ENCODE assay signal across 8 mouse cellular contexts in genomic region chr7:45522194-45522752, GRCm38 (mm10). TPM values are rescaled to one million over a fixed set of nuclear protein-coding genes. Genes with fewer than 3 reads are reported as not detected.
DNase-seq lines count a peak whose midpoint lies in the region; ATAC-seq and TF ChIP-seq lines count a peak whose summit lies in the region.

No protein-coding gene starts in this region.

- 61% methylated on average over 16 of the region's 16 CpGs for WGBS in kidney, embryonic 14.5 days
- 57% methylated on average over 16 of the region's 16 CpGs for WGBS in hindbrain, embryonic 14.5 days
- WGBS in midbrain, embryonic 15.5 days = 58% methylated on average over 16 of the region's 16 CpGs

- ATAC-seq in kidney, embryonic 14.5 days (ENCODE audit: low FRiP score, low TSS enrichment) = no peak; the same call in 1 of the 2 replicates
- no peak for ATAC-seq in hindbrain, embryonic 14.5 days (ENCODE audit: low FRiP score)
- ATAC-seq in midbrain, embryonic 15.5 days (replicated peaks) = no peak
- ATAC-seq in activated CD4-positive, CD25-positive, alpha-beta regulatory T cell, adult 4 months = no peak

- TF ChIP-seq POLR2A in cortical plate, adult 2 months (IDR thresholded peaks at IDR 0.05; ENCODE audit: extremely low read depth, insufficient read depth, low read length) = no peak

- no peak overlapping the region for H3K27ac ChIP-seq in kidney, embryonic 14.5 days (ENCODE audit: low read depth, low read length)
- no peak overlapping the region for H3K27ac ChIP-seq in cortical plate, adult 2 months (ENCODE audit: insufficient read depth, low read length)
- H3K27ac ChIP-seq in hindbrain, embryonic 14.5 days = no peak overlapping the region; the same call in 1 of the 2 replicates
- peak overlapping the region; percentile 85; the same call in 1 of the 2 replicates for H3K27ac ChIP-seq in midbrain, embryonic 15.5 days

- peaks cover 21% of the 10 kb centered on the region for H3K4me1 ChIP-seq in kidney, embryonic 14.5 days (ENCODE audit: control insufficient read depth, insufficient read depth, low read length)
- H3K4me1 ChIP-seq in cortical plate, adult 2 months (ENCODE audit: control insufficient read depth, insufficient read depth, low read length) = peaks cover 7% of the 10 kb centered on the region; the same call in 1 of the 2 replicates
- H3K4me1 ChIP-seq in hindbrain, embryonic 14.5 days (replicated peaks; ENCODE audit: control insufficient read depth, insufficient read depth, low read length) = peaks cover 21% of the 10 kb centered on the region
- H3K4me1 ChIP-seq in midbrain, embryonic 15.5 days = peaks cover 21% of the 10 kb centered on the region

- no peaks in the 10 kb centered on the region for H3K9me3 ChIP-seq in kidney, embryonic 14.5 days (ENCODE audit: control insufficient read depth, low read length)
- H3K9me3 ChIP-seq in hindbrain, embryonic 14.5 days (ENCODE audit: control insufficient read depth, low read length) = no peaks in the 10 kb centered on the region
- no peaks in the 10 kb centered on the region for H3K9me3 ChIP-seq in midbrain, embryonic 15.5 days

- no peaks in the 10 kb centered on the region for H3K27me3 ChIP-seq in kidney, embryonic 14.5 days (ENCODE audit: control insufficient read depth, insufficient read depth, low read length)
- H3K27me3 ChIP-seq in hindbrain, embryonic 14.5 days (ENCODE audit: control insufficient read depth, insufficient read depth, low read length) = no peaks in the 10 kb centered on the region
- H3K27me3 ChIP-seq in midbrain, embryonic 15.5 days (replicated peaks) = no peaks in the 10 kb centered on the region

- H3K4me2 ChIP-seq in kidney, embryonic 14.5 days (replicated peaks; ENCODE audit: low read depth, low read length) = peak overlapping the region; percentile 45
- peak overlapping the region; percentile 55 for H3K4me2 ChIP-seq in hindbrain, embryonic 14.5 days (replicated peaks)
- H3K4me2 ChIP-seq in midbrain, embryonic 15.5 days = peak overlapping the region; percentile 55

- H3K36me3 ChIP-seq in kidney, embryonic 14.5 days (ENCODE audit: control insufficient read depth, insufficient read depth, low read length) = peaks cover 7% of the 10 kb centered on the region; the same call in 1 of the 2 replicates
- 0 out of 2 replicates have a peak, but pooled peaks cover 5% of the 10 kb centered on the region for H3K36me3 ChIP-seq in hindbrain, embryonic 14.5 days (replicated peaks; ENCODE audit: control insufficient read depth, insufficient read depth)
- no peaks in the 10 kb centered on the region for H3K36me3 ChIP-seq in midbrain, embryonic 15.5 days (replicated peaks)

- peak overlapping the region; percentile 55; the same call in 1 of the 2 replicates for H3K9ac ChIP-seq in kidney, embryonic 14.5 days (ENCODE audit: low read depth, low read length)
- peak overlapping the region; percentile 64 for H3K9ac ChIP-seq in hindbrain, embryonic 14.5 days
- H3K9ac ChIP-seq in midbrain, embryonic 15.5 days = 0 out of 2 replicates have a peak overlapping the region, but pooled peaks have one; percentile 39

- no peak for DNase-seq in kidney, adult 18-20 months
- no peak for DNase-seq in hindbrain, embryonic 14.5 days (ENCODE audit: low spot score)
- DNase-seq in cerebellum, postnatal 36 days = no peak
- no peak for DNase-seq in layer of hippocampus, postnatal 10 days (ENCODE audit: low spot score in 2 of 2)

- no peak for TF ChIP-seq CTCF in cortical plate, adult 2 months (IDR thresholded peaks at IDR 0.05; ENCODE audit: extremely low read depth, insufficient read depth, low read length)

- H3K4me3 ChIP-seq in kidney, embryonic 14.5 days (ENCODE audit: low read length) = peak overlapping the region; percentile 53
- peak overlapping the region; percentile 32 for H3K4me3 ChIP-seq in cortical plate, adult 2 months (ENCODE audit: insufficient read depth, low read length)
- H3K4me3 ChIP-seq in hindbrain, embryonic 14.5 days (replicated peaks; ENCODE audit: low read length) = peak overlapping the region; percentile 42
- peak overlapping the region; percentile 49 for H3K4me3 ChIP-seq in midbrain, embryonic 15.5 days

RNA-seq across cellular contexts. Expression of gene Ppp1r15a, which starts 3.8 kb away (rescaled TPM):
- 13.4 and 15.7 TPM in 2 replicates for polyA plus RNA-seq in kidney, embryonic 14.5 days (2014; fragmentation: Nextera tagmentation; extraction: Ambion mirVana)
- 19.4 and 20.0 TPM in 2 replicates for polyA plus RNA-seq in cortical plate, adult 2 months (2012; rRNA removed)
- polyA plus RNA-seq in hindbrain, embryonic 14.5 days (2014; fragmentation: Nextera tagmentation; extraction: Ambion mirVana) = 12.9 and 13.0 TPM in 2 replicates
- 11.7 and 12.5 TPM in 2 replicates for polyA plus RNA-seq in midbrain, embryonic 15.5 days (2015; fragmentation: Nextera tagmentation; extraction: Ambion mirVana)
- 10 to 100 TPM; 23.6 to 29.3 TPM for total RNA-seq in layer of hippocampus, postnatal 10 days (2021)
- polyA plus RNA-seq in activated CD4-positive, CD25-positive, alpha-beta regulatory T cell, adult 4 months (2017; shearing (Covaris generic)) = 10 to 100 TPM; 27.5 to 33.4 TPM

RNA-seq across cellular contexts. Expression of gene Plekha4, which starts 3.9 kb away (rescaled TPM):
- polyA plus RNA-seq in kidney, embryonic 14.5 days (2014; fragmentation: Nextera tagmentation; extraction: Ambion mirVana) = 4.7 and 5.1 TPM in 2 replicates
- polyA plus RNA-seq in cortical plate, adult 2 months (2012; rRNA removed) = 5.1 and 6.3 TPM in 2 replicates
- polyA plus RNA-seq in hindbrain, embryonic 14.5 days (2014; fragmentation: Nextera tagmentation; extraction: Ambion mirVana) = 1.4 and 2.3 TPM in 2 replicates
- 1.3 TPM in 2 replicates for polyA plus RNA-seq in midbrain, embryonic 15.5 days (2015; fragmentation: Nextera tagmentation; extraction: Ambion mirVana)
- total RNA-seq in layer of hippocampus, postnatal 10 days (2021) = under 1 TPM; 0.80 to 0.94 TPM
- polyA plus RNA-seq in activated CD4-positive, CD25-positive, alpha-beta regulatory T cell, adult 4 months (2017; shearing (Covaris generic)) = under 1 TPM in 1 of 2 experiments, not detected in 1; 0.79 TPM

RNA-seq across cellular contexts. Expression of gene Nucb1, which starts 12.1 kb away (rescaled TPM):
- polyA plus RNA-seq in kidney, embryonic 14.5 days (2014; fragmentation: Nextera tagmentation; extraction: Ambion mirVana) = 141 and 190 TPM in 2 replicates
- 88.2 and 99.6 TPM in 2 replicates for polyA plus RNA-seq in cortical plate, adult 2 months (2012; rRNA removed)
- 121 and 122 TPM in 2 replicates for polyA plus RNA-seq in hindbrain, embryonic 14.5 days (2014; fragmentation: Nextera tagmentation; extraction: Ambion mirVana)
- polyA plus RNA-seq in midbrain, embryonic 15.5 days (2015; fragmentation: Nextera tagmentation; extraction: Ambion mirVana) = 118 and 121 TPM in 2 replicates
- total RNA-seq in layer of hippocampus, postnatal 10 days (2021) = 100 to 1,000 TPM; 107 to 117 TPM
- 100 to 1,000 TPM; 103 to 130 TPM for polyA plus RNA-seq in activated CD4-positive, CD25-positive, alpha-beta regulatory T cell, adult 4 months (2017; shearing (Covaris generic))

RNA-seq across cellular contexts. Expression of gene Hsd17b14, which starts 32.4 kb away (rescaled TPM):
- 12.8 and 13.5 TPM in 2 replicates for polyA plus RNA-seq in kidney, embryonic 14.5 days (2014; fragmentation: Nextera tagmentation; extraction: Ambion mirVana)
- polyA plus RNA-seq in cortical plate, adult 2 months (2012; rRNA removed) = 0.45 and 0.54 TPM in 2 replicates
- polyA plus RNA-seq in hindbrain, embryonic 14.5 days (2014; fragmentation: Nextera tagmentation; extraction: Ambion mirVana) = 0.25 TPM in 1 of 2 replicates, not detected in the other
- polyA plus RNA-seq in midbrain, embryonic 15.5 days (2015; fragmentation: Nextera tagmentation; extraction: Ambion mirVana) = 0.37 TPM in 1 of 2 replicates, not detected in the other
- not detected for total RNA-seq in layer of hippocampus, postnatal 10 days (2021)
- not detected for polyA plus RNA-seq in activated CD4-positive, CD25-positive, alpha-beta regulatory T cell, adult 4 months (2017; shearing (Covaris generic))

RNA-seq across cellular contexts. Expression of gene Dhdh, which starts 33.7 kb away (rescaled TPM):
- polyA plus RNA-seq in kidney, embryonic 14.5 days (2014; fragmentation: Nextera tagmentation; extraction: Ambion mirVana) = 3.3 and 3.5 TPM in 2 replicates
- polyA plus RNA-seq in cortical plate, adult 2 months (2012; rRNA removed) = 5.9 and 6.5 TPM in 2 replicates
- polyA plus RNA-seq in hindbrain, embryonic 14.5 days (2014; fragmentation: Nextera tagmentation; extraction: Ambion mirVana) = 2.8 and 3.6 TPM in 2 replicates
- polyA plus RNA-seq in midbrain, embryonic 15.5 days (2015; fragmentation: Nextera tagmentation; extraction: Ambion mirVana) = 4.0 and 4.1 TPM in 2 replicates
- total RNA-seq in layer of hippocampus, postnatal 10 days (2021) = 1 to 10 TPM; 2.0 to 2.6 TPM
- 1 to 10 TPM in 1 of 2 experiments, under 1 TPM in 1; 0.61 to 1.3 TPM for polyA plus RNA-seq in activated CD4-positive, CD25-positive, alpha-beta regulatory T cell, adult 4 months (2017; shearing (Covaris generic))
